8 mouse cellular contexts compared by ENCODE assay signal in the genomic region with DNA sequence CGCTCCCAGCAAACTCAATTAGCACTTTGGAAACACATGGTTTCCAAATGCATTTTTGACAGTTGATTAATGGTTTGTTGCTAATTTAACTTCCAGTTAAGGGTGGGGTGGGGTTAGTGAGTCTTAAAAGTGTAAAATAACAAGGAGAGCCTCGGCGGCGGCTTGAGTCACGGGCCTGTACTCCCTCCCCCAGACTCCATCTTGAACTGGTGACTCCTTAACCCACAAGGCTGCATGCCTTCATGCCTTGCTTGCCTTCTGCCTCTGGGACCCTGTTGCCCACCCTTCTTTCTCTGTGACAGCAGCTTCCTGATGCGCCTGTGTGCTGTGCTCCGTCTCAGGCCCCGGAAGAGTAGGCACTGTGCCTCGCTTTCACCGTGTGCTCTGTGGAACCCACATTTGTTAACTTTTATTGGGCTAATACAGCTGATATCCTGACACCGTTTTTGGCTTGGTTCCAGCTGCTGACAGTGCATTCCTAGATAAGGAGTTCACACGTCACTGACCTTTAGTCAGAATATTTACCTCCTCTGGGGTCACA. TPM values are rescaled to one million over a fixed set of nuclear protein-coding genes. Genes with fewer than 3 reads are reported as not detected.
DNase-seq lines count a peak whose midpoint lies in the region; ATAC-seq lines count a peak whose summit lies in the region.

No protein-coding gene starts in this region.

- H3K4me1 ChIP-seq in heart, embryonic 10.5 days, result peaks cover 74% of the 10 kb centered on the region
- H3K4me1 ChIP-seq in heart, embryonic 12.5 days (replicated peaks), result peaks cover 75% of the 10 kb centered on the region

- intact Hi-C loops in gastrocnemius, postnatal 14 days (cut with DNase I; ENCODE audit: low total_unique reads), result no loop called here

- H3K27ac ChIP-seq in heart, embryonic 10.5 days, result peak overlapping the region; percentile 62
- no peak overlapping the region; the same call in 1 of the 2 replicates for H3K27ac ChIP-seq in heart, embryonic 12.5 days (ENCODE audit: poor library complexity, severe bottlenecking)

- H3K4me3 ChIP-seq in heart, embryonic 10.5 days, result no peak overlapping the region
- no peak overlapping the region for H3K4me3 ChIP-seq in heart, embryonic 12.5 days

- H3K4me2 ChIP-seq in heart, embryonic 12.5 days, result no peak overlapping the region

- H3K27me3 ChIP-seq in heart, embryonic 10.5 days (ENCODE audit: insufficient read depth, poor library complexity, severe bottlenecking), result no peaks in the 10 kb centered on the region
- H3K27me3 ChIP-seq in heart, embryonic 12.5 days (replicated peaks), result no peaks in the 10 kb centered on the region

- H3K36me3 ChIP-seq in heart, embryonic 10.5 days, result no peaks in the 10 kb centered on the region
- H3K36me3 ChIP-seq in heart, embryonic 12.5 days, result no peaks in the 10 kb centered on the region

- no peaks in the 10 kb centered on the region for H3K9me3 ChIP-seq in heart, embryonic 10.5 days
- H3K9me3 ChIP-seq in heart, embryonic 12.5 days (replicated peaks), result no peaks in the 10 kb centered on the region

- no peak for ATAC-seq in heart, embryonic 12.5 days (ENCODE audit: insufficient number of reproducible peaks, low FRiP score)
- 0 out of 4 replicates have a peak, but pooled peaks have one; percentile 0 to 6 for ATAC-seq in hematopoietic stem cell, adult 5-6 weeks (replicated peaks in 1 of 2; ENCODE audit: insufficient read depth in 1 of 2, low FRiP score in 2 of 2, low TSS enrichment in 1 of 2, low read depth in 1 of 2, poor library complexity in 2 of 2, severe bottlenecking in 2 of 2)

- no peak for DNase-seq in heart, embryonic 10.5 days (ENCODE audit: low spot score)
- peak; percentile 34 for DNase-seq in R1 (ENCODE audit: low read depth, low spot score)
- DNase-seq in mesoderm, embryonic 11.5 days (ENCODE audit: low read depth, low spot score), result peak; percentile 44
- no peak for DNase-seq in gastrocnemius, adult 18-20 months (ENCODE audit: low spot score)
- DNase-seq in natural killer cell, adult 2 months (ENCODE audit: low spot score in 2 of 2), result no peak
- DNase-seq in gastrocnemius, postnatal 14 days, result no peak

- WGBS in heart, embryonic 10.5 days, result 25% methylated on average over 12 of the region's 12 CpGs
- WGBS in heart, embryonic 12.5 days, result 32% methylated on average over 12 of the region's 12 CpGs

- no peak overlapping the region for H3K9ac ChIP-seq in heart, embryonic 12.5 days

RNA-seq across cellular contexts. Expression of gene Abhd2, which starts 40.6 kb away (rescaled TPM):
- 4.7 and 5.4 TPM in 2 replicates for polyA plus RNA-seq in heart, embryonic 10.5 days (2016; fragmentation: Nextera tagmentation; extraction: Ambion mirVana)
- 5.6 and 5.8 TPM in 2 replicates for polyA plus RNA-seq in heart, embryonic 12.5 days (2016; fragmentation: Nextera tagmentation; extraction: Ambion mirVana)
- total RNA-seq in hematopoietic stem cell, adult 5-6 weeks (2017), result 39.1 and 45.4 TPM in 2 replicates
- total RNA-seq in gastrocnemius, adult 18-20 months (2021), result 1 to 10 TPM; 3.8 to 4.7 TPM
- 10 to 100 TPM in 1 of 2 experiments, 1 to 10 TPM in 1; 8.7 to 11.7 TPM for total RNA-seq in gastrocnemius, postnatal 14 days (2021)

Comparison
In these comparisons a context has a peak if more than half of its experiments do, and no peak if none do; other contexts are left out.
1. DNase-seq: peak in R1 (single experiment) and mesoderm, embryonic 11.5 days (single experiment); none in heart, embryonic 10.5 days (single experiment), gastrocnemius, adult 18-20 months (single experiment), natural killer cell, adult 2 months (0 of 2) and gastrocnemius, postnatal 14 days (single experiment).